Comparison of ENCODE assay signal across 7 mouse cellular contexts in genomic region chr1:133434756-133435112, GRCm38 (mm10). TPM values are rescaled to one million over a fixed set of nuclear protein-coding genes. Genes with fewer than 3 reads are reported as not detected.
A peak's percentile ranks its signal among the peaks of the same experiment; 100 is the strongest.
DNase-seq lines count a peak whose midpoint lies in the region; ATAC-seq and TF ChIP-seq lines count a peak whose summit lies in the region.

No protein-coding gene starts in this region.

- no peak; the same call in 1 of the 2 replicates for ATAC-seq in forebrain, embryonic 12.5 days (ENCODE audit: low FRiP score)
- no peak for ATAC-seq in intestine, embryonic 15.5 days
- peak; percentile 39; the same call in 1 of the 2 replicates for ATAC-seq in neural tube, embryonic 14.5 days (ENCODE audit: low read depth)

- no peaks in the 10 kb centered on the region for H3K27me3 ChIP-seq in forebrain, embryonic 12.5 days
- H3K27me3 ChIP-seq in intestine, embryonic 15.5 days (replicated peaks) = no peaks in the 10 kb centered on the region
- H3K27me3 ChIP-seq in neural tube, embryonic 14.5 days (ENCODE audit: control insufficient read depth, insufficient read depth, low read length) = no peaks in the 10 kb centered on the region
- no peaks in the 10 kb centered on the region for H3K27me3 ChIP-seq in thymus, adult 2 months (ENCODE audit: control insufficient read depth, insufficient read depth, low read length)

- H3K9ac ChIP-seq in forebrain, embryonic 12.5 days = 0 out of 2 replicates have a peak overlapping the region, but pooled peaks have one; percentile 25
- no peak overlapping the region for H3K9ac ChIP-seq in intestine, embryonic 15.5 days
- H3K9ac ChIP-seq in neural tube, embryonic 14.5 days (replicated peaks; ENCODE audit: low read depth, low read length) = no peak overlapping the region

- no peak for TF ChIP-seq POLR2A in lung, adult 2 months (IDR thresholded peaks at IDR 0.05; ENCODE audit: borderline replicate concordance, extremely low read depth, low read depth, low read length)
- no peak for TF ChIP-seq POLR2A in thymus, adult 2 months (IDR thresholded peaks at IDR 0.05; ENCODE audit: control insufficient read depth, extremely low read depth, insufficient read depth, low read length, poor library complexity)

- TF ChIP-seq CTCF in lung, adult 2 months (IDR thresholded peaks at IDR 0.05; ENCODE audit: insufficient read depth, low read length) = no peak
- no peak for TF ChIP-seq CTCF in thymus, adult 2 months (IDR thresholded peaks at IDR 0.05; ENCODE audit: borderline replicate concordance, control insufficient read depth, extremely low read depth, insufficient read depth, low read length, poor library complexity)

- no peak for DNase-seq in lung, adult 2 months
- DNase-seq in lung, postnatal 4 days = no peak
- DNase-seq in spleen, postnatal 10 days (ENCODE audit: low spot score in 2 of 2) = no peak
- DNase-seq in thymus, adult 2 months = no peak

- peak overlapping the region; percentile 48 for H3K4me3 ChIP-seq in lung, adult 2 months (replicated peaks; ENCODE audit: extremely low read depth, low read depth, low read length)
- H3K4me3 ChIP-seq in forebrain, embryonic 12.5 days (replicated peaks) = peak overlapping the region; percentile 16; the same call in 1 of the 2 replicates
- peak overlapping the region; percentile 25; the same call in 1 of the 2 replicates for H3K4me3 ChIP-seq in intestine, embryonic 15.5 days (replicated peaks)
- H3K4me3 ChIP-seq in neural tube, embryonic 14.5 days (ENCODE audit: low read depth, low read length) = no peak overlapping the region
- H3K4me3 ChIP-seq in thymus, adult 2 months (ENCODE audit: control insufficient read depth, insufficient read depth, low read length) = no peak overlapping the region

- peak overlapping the region; percentile 90 for H3K27ac ChIP-seq in forebrain, embryonic 12.5 days
- no peak overlapping the region for H3K27ac ChIP-seq in intestine, embryonic 15.5 days
- 0 out of 2 replicates have a peak overlapping the region, but pooled peaks have one; percentile 31 for H3K27ac ChIP-seq in neural tube, embryonic 14.5 days (ENCODE audit: low read depth, low read length)
- no peak overlapping the region for H3K27ac ChIP-seq in thymus, adult 2 months (ENCODE audit: control insufficient read depth, insufficient read depth, low read length)

- H3K4me2 ChIP-seq in forebrain, embryonic 12.5 days = peak overlapping the region; percentile 48
- H3K4me2 ChIP-seq in intestine, embryonic 15.5 days (replicated peaks) = peak overlapping the region; percentile 53
- no peak overlapping the region for H3K4me2 ChIP-seq in neural tube, embryonic 14.5 days (ENCODE audit: low read depth, low read length)

- WGBS in lung, adult 2 months = 29% methylated on average over 10 of the region's 10 CpGs
- WGBS in forebrain, embryonic 12.5 days = 6% methylated on average over 10 of the region's 10 CpGs
- 34% methylated on average over 10 of the region's 10 CpGs for WGBS in intestine, embryonic 15.5 days
- WGBS in neural tube, embryonic 14.5 days = 5% methylated on average over 10 of the region's 10 CpGs
- WGBS in thymus, adult 2 months = 84% methylated on average over 10 of the region's 10 CpGs

- no peaks in the 10 kb centered on the region for H3K4me1 ChIP-seq in lung, adult 2 months (ENCODE audit: control insufficient read depth, insufficient read depth, low read length)
- H3K4me1 ChIP-seq in forebrain, embryonic 12.5 days = peaks cover 46% of the 10 kb centered on the region
- H3K4me1 ChIP-seq in intestine, embryonic 15.5 days (replicated peaks) = peaks cover 18% of the 10 kb centered on the region
- peaks cover 11% of the 10 kb centered on the region for H3K4me1 ChIP-seq in neural tube, embryonic 14.5 days (ENCODE audit: control insufficient read depth, insufficient read depth, low read length)
- peaks cover 8% of the 10 kb centered on the region for H3K4me1 ChIP-seq in thymus, adult 2 months (replicated peaks; ENCODE audit: control insufficient read depth, insufficient read depth, low read length)

- no peaks in the 10 kb centered on the region for H3K36me3 ChIP-seq in forebrain, embryonic 12.5 days (replicated peaks)
- no peaks in the 10 kb centered on the region for H3K36me3 ChIP-seq in intestine, embryonic 15.5 days
- no peaks in the 10 kb centered on the region for H3K36me3 ChIP-seq in neural tube, embryonic 14.5 days (ENCODE audit: control insufficient read depth, insufficient read depth, low read length)
- no peaks in the 10 kb centered on the region for H3K36me3 ChIP-seq in thymus, adult 2 months (ENCODE audit: control insufficient read depth, insufficient read depth, low read length)

- H3K9me3 ChIP-seq in forebrain, embryonic 12.5 days = peaks cover 7% of the 10 kb centered on the region
- H3K9me3 ChIP-seq in intestine, embryonic 15.5 days = peaks cover 2% of the 10 kb centered on the region; the same call in 1 of the 2 replicates
- H3K9me3 ChIP-seq in neural tube, embryonic 14.5 days (ENCODE audit: control insufficient read depth, low read length) = no peaks in the 10 kb centered on the region

RNA-seq across cellular contexts. Expression of gene Sox13, which starts 10.6 kb away (rescaled TPM):
- polyA plus RNA-seq in lung, adult 2 months (2012; rRNA removed) = 134 and 144 TPM in 2 replicates
- polyA plus RNA-seq in forebrain, embryonic 12.5 days (2016; fragmentation: Nextera tagmentation; extraction: Ambion mirVana) = 13.1 and 13.3 TPM in 2 replicates
- polyA plus RNA-seq in intestine, embryonic 15.5 days (2015; fragmentation: Nextera tagmentation; extraction: Ambion mirVana) = 9.0 and 11.4 TPM in 2 replicates
- polyA plus RNA-seq in neural tube, embryonic 14.5 days (2014; fragmentation: Nextera tagmentation; extraction: Ambion mirVana) = 4.0 and 5.2 TPM in 2 replicates
- polyA plus RNA-seq in thymus, adult 2 months (2012; rRNA removed) = 17.2 and 22.1 TPM in 2 replicates

Comparison
In these comparisons a context has a peak if more than half of its experiments do, and no peak if none do; other contexts are left out.
1. H3K4me3 ChIP-seq: peak in lung, adult 2 months (single experiment), forebrain, embryonic 12.5 days (single experiment) and intestine, embryonic 15.5 days (single experiment); none in neural tube, embryonic 14.5 days (single experiment) and thymus, adult 2 months (single experiment).
2. H3K27ac ChIP-seq: peak in forebrain, embryonic 12.5 days (single experiment) and neural tube, embryonic 14.5 days (single experiment); none in intestine, embryonic 15.5 days (single experiment) and thymus, adult 2 months (single experiment).